Mouse (Mus musculus) neural tube, embryonic 14.5 days (tissue): ENCODE measurements at regions not wholly inside any gene's neighbourhood (a gene's known extent, or its start where the extent isn't known, plus 50 kb on each side); places are given as distances from the start of the nearest gene placed in this dataset.

ENCODE experiments used
- ATAC-seq: fragments of 200-750 bp; cut with Nextera tagmentation; 2 replicates; pipeline ENCODE4 v1.8.0; 2017; ENCODE audit warnings: low read depth, mild to moderate bottlenecking, moderate TSS enrichment, moderate library complexity
- H3K27ac ChIP-seq: fragments of 300-500 bp; sonication (generic); 2 replicates; pipeline ENCODE4 v1.5.1; 2014; ENCODE audit warnings: low read depth, mild to moderate bottlenecking, control low read depth, low read length, moderate library complexity, mixed read lengths
- H3K27me3 ChIP-seq: fragments of 300-500 bp; sonication (generic); 2 replicates; pipeline ENCODE4 v1.6.1; 2014; ENCODE audit warnings: low read length; ENCODE audit not compliant: control insufficient read depth, insufficient read depth
- H3K36me3 ChIP-seq: fragments of 300-500 bp; sonication (generic); 2 replicates; pipeline ENCODE4 v1.6.1; 2014; ENCODE audit warnings: low read length, mixed read lengths; ENCODE audit not compliant: control insufficient read depth, insufficient read depth
- H3K4me1 ChIP-seq: fragments of 300-500 bp; sonication (generic); 2 replicates; pipeline ENCODE4 v1.6.1; 2014; ENCODE audit warnings: low read length; ENCODE audit not compliant: control insufficient read depth, insufficient read depth
- H3K4me2 ChIP-seq: fragments of 300-500 bp; sonication (generic); 2 replicates; pipeline ENCODE4 v1.6.1; 2014; ENCODE audit warnings: mild to moderate bottlenecking, low read depth, low read length, control low read depth
- H3K4me3 ChIP-seq: fragments of 300-500 bp; sonication (generic); 2 replicates; pipeline ENCODE4 v1.5.1; 2014; ENCODE audit warnings: low read depth, low read length, control low read depth, mixed read lengths
- H3K9ac ChIP-seq: fragments of 300-500 bp; sonication (generic); replicated peaks from 2 replicates; pipeline ENCODE4 v1.6.1; 2014; ENCODE audit warnings: low read depth, mild to moderate bottlenecking, control low read depth, low read length, mixed read lengths
- H3K9me3 ChIP-seq: fragments of 300-500 bp; sonication (generic); 2 replicates; pipeline ENCODE4 v1.6.1; 2016; ENCODE audit warnings: low read length; ENCODE audit not compliant: control insufficient read depth
- WGBS: fragments of 180-500 bp; shearing (Covaris S2); extraction: QIAGEN DNeasy Blood & Tissue Kit; methylation state at CpG from one replicate; pipeline ENCODE4 v1.1.7; 2014; 5-methylcytosine and 5-hydroxymethylcytosine counted together

- ATAC-seq = no peak
- H3K27ac ChIP-seq = no peak overlapping the region
- WGBS = 30% methylated on average over 8 of the region's 8 CpGs
Observed at GRCm38 (mm10) chr9:43981376-43981775, 61.8 kb upstream of the Thy1 start.

GRCm38 (mm10) chr9:43982359-43982889 is 60.8 kb upstream of the Thy1 start:
- Histone ChIP-seq H3K9ac (no peak overlapping the region), H3K4me3 (no peak overlapping the region), H3K9me3 (no peaks in the 10 kb centered on the region), H3K36me3 (no peaks in the 10 kb centered on the region), H3K4me2 (no peak overlapping the region), H3K27ac (no peak overlapping the region), H3K27me3 (no peaks in the 10 kb centered on the region), H3K4me1 (no peaks in the 10 kb centered on the region)
- ATAC-seq = no peak
- WGBS = 71% methylated on average over 5 of the region's 5 CpGs

More at GRCm38 (mm10) chr9:43981376-43981775, 61.8 kb upstream of the Thy1 start:
- Histone ChIP-seq H3K27me3 (no peaks in the 10 kb centered on the region), H3K9me3 (no peaks in the 10 kb centered on the region), H3K4me1 (no peaks in the 10 kb centered on the region), H3K4me3 (no peak overlapping the region), H3K36me3 (no peaks in the 10 kb centered on the region), H3K9ac (no peak overlapping the region), H3K4me2 (no peak overlapping the region)

- H3K9me3 ChIP-seq = no peaks in the 10 kb centered on the region
- H3K36me3 ChIP-seq = no peaks in the 10 kb centered on the region
- H3K4me3 ChIP-seq = no peak overlapping the region
- WGBS = 67% methylated on average over 2 of the region's 2 CpGs
- no peak for ATAC-seq
- H3K9ac ChIP-seq = no peak overlapping the region
- no peak overlapping the region for H3K4me2 ChIP-seq
- no peak overlapping the region for H3K27ac ChIP-seq
- H3K4me1 ChIP-seq = no peaks in the 10 kb centered on the region
- H3K27me3 ChIP-seq = no peaks in the 10 kb centered on the region
Observed at GRCm38 (mm10) chr9:43983220-43983619, 60.0 kb upstream of the Thy1 start.

- H3K9ac ChIP-seq = no peak overlapping the region
- no peaks in the 10 kb centered on the region for H3K4me1 ChIP-seq
- no peaks in the 10 kb centered on the region for H3K36me3 ChIP-seq
- no peaks in the 10 kb centered on the region for H3K9me3 ChIP-seq
- no peaks in the 10 kb centered on the region for H3K27me3 ChIP-seq
- no peak overlapping the region for H3K4me2 ChIP-seq
- no peak overlapping the region for H3K4me3 ChIP-seq
- no peak overlapping the region for H3K27ac ChIP-seq
- ATAC-seq = peak; percentile 72
- WGBS = 48% methylated on average over 8 of the region's 8 CpGs
Observed at GRCm38 (mm10) chr9:43984181-43985062, 58.8 kb upstream of the Thy1 start.

GRCm38 (mm10) chr9:43987957-43988356 is 55.2 kb upstream of the Thy1 start:
- no peaks in the 10 kb centered on the region for H3K36me3 ChIP-seq
- no peaks in the 10 kb centered on the region for H3K4me1 ChIP-seq
- H3K27me3 ChIP-seq = no peaks in the 10 kb centered on the region
- no peak overlapping the region for H3K4me3 ChIP-seq
- H3K4me2 ChIP-seq = no peak overlapping the region
- no peak overlapping the region for H3K9ac ChIP-seq
- no peaks in the 10 kb centered on the region for H3K9me3 ChIP-seq
- WGBS = 90% methylated on average over 6 of the region's 6 CpGs
- ATAC-seq = no peak
- H3K27ac ChIP-seq = no peak overlapping the region

- Histone ChIP-seq H3K4me1 (0 out of 2 replicates have a peak, but pooled peaks cover 5% of the 10 kb centered on the region), H3K27me3 (no peaks in the 10 kb centered on the region), H3K36me3 (no peaks in the 10 kb centered on the region), H3K9me3 (no peaks in the 10 kb centered on the region), H3K4me2 (no peak overlapping the region), H3K4me3 (no peak overlapping the region), H3K9ac (no peak overlapping the region), H3K27ac (no peak overlapping the region)
- 50% methylated on average over 13 of the region's 13 CpGs for WGBS
- no peak for ATAC-seq
Observed at GRCm38 (mm10) chr9:43988981-43989860, 54.0 kb upstream of the Thy1 start.

GRCm38 (mm10) chr9:43990124-43990523 is 53.1 kb upstream of the Thy1 start:
- H3K9ac ChIP-seq = no peak overlapping the region

GRCm38 (mm10) chr9:43993221-43993976 is 49.8 kb upstream of the Thy1 start:
- Histone ChIP-seq H3K27ac (no peak overlapping the region), H3K4me2 (no peak overlapping the region), H3K9me3 (no peaks in the 10 kb centered on the region), H3K4me3 (no peak overlapping the region), H3K27me3 (no peaks in the 10 kb centered on the region), H3K36me3 (no peaks in the 10 kb centered on the region), H3K4me1 (0 out of 2 replicates have a peak, but pooled peaks cover 5% of the 10 kb centered on the region), H3K9ac (no peak overlapping the region)
- 7% methylated on average over 9 of the region's 9 CpGs for WGBS
- no peak for ATAC-seq

More at GRCm38 (mm10) chr9:43990124-43990523, 53.1 kb upstream of the Thy1 start:
- H3K4me2 ChIP-seq = no peak overlapping the region
- no peak overlapping the region for H3K27ac ChIP-seq
- no peaks in the 10 kb centered on the region for H3K36me3 ChIP-seq
- H3K4me1 ChIP-seq = 0 out of 2 replicates have a peak, but pooled peaks cover 5% of the 10 kb centered on the region
- H3K9me3 ChIP-seq = no peaks in the 10 kb centered on the region
- H3K27me3 ChIP-seq = no peaks in the 10 kb centered on the region
- ATAC-seq = no peak
- 64% methylated on average over 11 of the region's 11 CpGs for WGBS
- no peak overlapping the region for H3K4me3 ChIP-seq
